Mouse (Mus musculus): ENCODE results near the gene Tmem156. TPM values are rescaled to one million over a fixed set of nuclear protein-coding genes. Genes with fewer than 3 reads are reported as not detected.

The Tmem156 gene
- polyA plus RNA-seq, 1 experiment = not detected

GRCm38 (mm10) chr5:65128481-65128880 lies 36.5 kb upstream of the Tmem156 start:
- H3K27me3 ChIP-seq (ENCODE audit: control insufficient read depth, insufficient read depth, insufficient read length) = no peaks in the 10 kb centered on the region
- no peak overlapping the region for H3K4me3 ChIP-seq (ENCODE audit: insufficient read depth, poor library complexity, severe bottlenecking)
- no peaks in the 10 kb centered on the region for H3K79me3 ChIP-seq (ENCODE audit: low read depth)
- no peaks in the 10 kb centered on the region for H3K36me3 ChIP-seq (ENCODE audit: control insufficient read depth, insufficient read depth)
- no peaks in the 10 kb centered on the region for H3K79me2 ChIP-seq (ENCODE audit: control insufficient read depth, insufficient read depth)
- H3ac ChIP-seq (ENCODE audit: control insufficient read depth, insufficient read length, low read depth) = no peak overlapping the region
- TF ChIP-seq MAX (IDR thresholded peaks at IDR 0.05) (no peak), MYOD1 (IDR thresholded peaks at IDR 0.05; ENCODE audit: control insufficient read depth, insufficient read length, low read depth) (no peak), CEBPB (IDR thresholded peaks at IDR 0.05; ENCODE audit: low read depth) (no peak), FOSL1 (IDR thresholded peaks at IDR 0.05; ENCODE audit: insufficient read depth, low read length, poor library complexity, severe bottlenecking) (no peak), USF1 (IDR thresholded peaks at IDR 0.05; ENCODE audit: low read depth) (no peak), MYOG (IDR thresholded peaks at IDR 0.05; ENCODE audit: control insufficient read depth, extremely low read depth, insufficient read length) (no peak), CTCF (IDR thresholded peaks at IDR 0.05; ENCODE audit: control insufficient read depth, insufficient read depth, insufficient read length) (no peak)

GRCm38 (mm10) chr5:65126137-65126536 lies 34.2 kb upstream of the Tmem156 start:
- H3K4me3 ChIP-seq (ENCODE audit: insufficient read depth, poor library complexity, severe bottlenecking) = no peak overlapping the region
- no peaks in the 10 kb centered on the region for H3K36me3 ChIP-seq (ENCODE audit: control insufficient read depth, insufficient read depth)
- H3K79me2 ChIP-seq (ENCODE audit: control insufficient read depth, insufficient read depth) = no peaks in the 10 kb centered on the region
- TF ChIP-seq MYOG (IDR thresholded peaks at IDR 0.05; ENCODE audit: control insufficient read depth, extremely low read depth, insufficient read length) = no peak
- no peak for TF ChIP-seq CEBPB (IDR thresholded peaks at IDR 0.05; ENCODE audit: low read depth)
- H3K79me3 ChIP-seq (ENCODE audit: low read depth) = no peaks in the 10 kb centered on the region
- no peaks in the 10 kb centered on the region for H3K27me3 ChIP-seq (ENCODE audit: control insufficient read depth, insufficient read depth, insufficient read length)
- no peak overlapping the region for H3ac ChIP-seq (ENCODE audit: control insufficient read depth, insufficient read length, low read depth)

GRCm38 (mm10) chr5:65122616-65123015 lies 30.7 kb upstream of the Tmem156 start:
- no peak overlapping the region for H3ac ChIP-seq (ENCODE audit: control insufficient read depth, insufficient read length, low read depth)
- H3K79me2 ChIP-seq (ENCODE audit: control insufficient read depth, insufficient read depth) = no peaks in the 10 kb centered on the region
- no peaks in the 10 kb centered on the region for H3K27me3 ChIP-seq (ENCODE audit: control insufficient read depth, insufficient read depth, insufficient read length)
- TF ChIP-seq USF1 (IDR thresholded peaks at IDR 0.05; ENCODE audit: low read depth) (no peak), MYOG (IDR thresholded peaks at IDR 0.05; ENCODE audit: control insufficient read depth, extremely low read depth, insufficient read length) (no peak), FOSL1 (IDR thresholded peaks at IDR 0.05; ENCODE audit: insufficient read depth, low read length, poor library complexity, severe bottlenecking) (no peak), CEBPB (IDR thresholded peaks at IDR 0.05; ENCODE audit: low read depth) (no peak), MAX (IDR thresholded peaks at IDR 0.05) (no peak)
- no peaks in the 10 kb centered on the region for H3K36me3 ChIP-seq (ENCODE audit: control insufficient read depth, insufficient read depth)
- H3K4me3 ChIP-seq (ENCODE audit: insufficient read depth, poor library complexity, severe bottlenecking) = no peak overlapping the region
- H3K79me3 ChIP-seq (ENCODE audit: low read depth) = no peaks in the 10 kb centered on the region

- no peak overlapping the region for H3K4me3 ChIP-seq (ENCODE audit: insufficient read depth, poor library complexity, severe bottlenecking)
- no peaks in the 10 kb centered on the region for H3K36me3 ChIP-seq (ENCODE audit: control insufficient read depth, insufficient read depth)
- TF ChIP-seq MYOG (IDR thresholded peaks at IDR 0.05; ENCODE audit: control insufficient read depth, extremely low read depth, insufficient read length) (no peak), CTCF (IDR thresholded peaks at IDR 0.05; ENCODE audit: control insufficient read depth, insufficient read depth, insufficient read length) (no peak), MYOD1 (IDR thresholded peaks at IDR 0.05; ENCODE audit: control insufficient read depth, insufficient read length, low read depth) (no peak), FOSL1 (IDR thresholded peaks at IDR 0.05; ENCODE audit: insufficient read depth, low read length, poor library complexity, severe bottlenecking) (no peak), USF1 (IDR thresholded peaks at IDR 0.05; ENCODE audit: low read depth) (no peak), CEBPB (IDR thresholded peaks at IDR 0.05; ENCODE audit: low read depth) (no peak), MAX (IDR thresholded peaks at IDR 0.05) (no peak)
- H3K27me3 ChIP-seq (ENCODE audit: control insufficient read depth, insufficient read depth, insufficient read length) = no peaks in the 10 kb centered on the region
- H3K79me3 ChIP-seq (ENCODE audit: low read depth) = no peaks in the 10 kb centered on the region
- H3ac ChIP-seq (ENCODE audit: control insufficient read depth, insufficient read length, low read depth) = no peak overlapping the region
- no peaks in the 10 kb centered on the region for H3K79me2 ChIP-seq (ENCODE audit: control insufficient read depth, insufficient read depth)
Measured at GRCm38 (mm10) chr5:65119918-65120317, 28.0 kb upstream of the Tmem156 start.

- no peaks in the 10 kb centered on the region for H3K36me3 ChIP-seq (ENCODE audit: control insufficient read depth, insufficient read depth)
- H3K27me3 ChIP-seq (ENCODE audit: control insufficient read depth, insufficient read depth, insufficient read length) = no peaks in the 10 kb centered on the region
- no peaks in the 10 kb centered on the region for H3K79me2 ChIP-seq (ENCODE audit: control insufficient read depth, insufficient read depth)
- H3K79me3 ChIP-seq (ENCODE audit: low read depth) = no peaks in the 10 kb centered on the region
- no peak overlapping the region for H3ac ChIP-seq (ENCODE audit: control insufficient read depth, insufficient read length, low read depth)
- TF ChIP-seq MAX (IDR thresholded peaks at IDR 0.05) (no peak), USF1 (IDR thresholded peaks at IDR 0.05; ENCODE audit: low read depth) (no peak), FOSL1 (IDR thresholded peaks at IDR 0.05; ENCODE audit: insufficient read depth, low read length, poor library complexity, severe bottlenecking) (no peak), MYOG (IDR thresholded peaks at IDR 0.05; ENCODE audit: control insufficient read depth, extremely low read depth, insufficient read length) (no peak), CEBPB (IDR thresholded peaks at IDR 0.05; ENCODE audit: low read depth) (no peak), MYOD1 (IDR thresholded peaks at IDR 0.05; ENCODE audit: control insufficient read depth, insufficient read length, low read depth) (no peak), CTCF (IDR thresholded peaks at IDR 0.05; ENCODE audit: control insufficient read depth, insufficient read depth, insufficient read length) (no peak)
- H3K4me3 ChIP-seq (ENCODE audit: insufficient read depth, poor library complexity, severe bottlenecking) = no peak overlapping the region
Measured at GRCm38 (mm10) chr5:65119495-65119894, 27.6 kb upstream of the Tmem156 start.

- H3K79me3 ChIP-seq (ENCODE audit: low read depth) = no peaks in the 10 kb centered on the region
- H3K4me3 ChIP-seq (ENCODE audit: insufficient read depth, poor library complexity, severe bottlenecking) = no peak overlapping the region
- H3K36me3 ChIP-seq (ENCODE audit: control insufficient read depth, insufficient read depth) = no peaks in the 10 kb centered on the region
- TF ChIP-seq FOSL1 (IDR thresholded peaks at IDR 0.05; ENCODE audit: insufficient read depth, low read length, poor library complexity, severe bottlenecking) (no peak), MYOD1 (IDR thresholded peaks at IDR 0.05; ENCODE audit: control insufficient read depth, insufficient read length, low read depth) (no peak), MYOG (IDR thresholded peaks at IDR 0.05; ENCODE audit: control insufficient read depth, extremely low read depth, insufficient read length) (no peak), USF1 (IDR thresholded peaks at IDR 0.05; ENCODE audit: low read depth) (no peak), CTCF (IDR thresholded peaks at IDR 0.05; ENCODE audit: control insufficient read depth, insufficient read depth, insufficient read length) (no peak), CEBPB (IDR thresholded peaks at IDR 0.05; ENCODE audit: low read depth) (no peak), MAX (IDR thresholded peaks at IDR 0.05) (no peak)
- H3ac ChIP-seq (ENCODE audit: control insufficient read depth, insufficient read length, low read depth) = no peak overlapping the region
- H3K79me2 ChIP-seq (ENCODE audit: control insufficient read depth, insufficient read depth) = no peaks in the 10 kb centered on the region
- H3K27me3 ChIP-seq (ENCODE audit: control insufficient read depth, insufficient read depth, insufficient read length) = no peaks in the 10 kb centered on the region
Measured at GRCm38 (mm10) chr5:65116789-65117188, 24.9 kb upstream of the Tmem156 start.
